In genomic region chr6:135092798-135093470, GRCm38 (mm10) we compare ENCODE assay signal across 19 mouse cellular contexts. TPM values are rescaled to one million over a fixed set of nuclear protein-coding genes. Genes with fewer than 3 reads are reported as not detected.
A peak's percentile ranks its signal among the peaks of the same experiment; 100 is the strongest.
DNase-seq lines count a peak whose midpoint lies in the region; TF ChIP-seq lines count a peak whose summit lies in the region.
"Had no signal": no experiment of that assay in that cellular context is flagged by ENCODE, and none has a peak within 500 bp of the region (broad histone marks: within the 10 kb centered on the region; RNA-seq: fewer than 3 reads in every experiment).

No protein-coding gene starts in this region.

- DNase-seq in testis, postnatal 14 days (ENCODE audit: low spot score) = peak; percentile 21
- no peak for DNase-seq in testis, postnatal 10 days (ENCODE audit: low spot score)
- DNase-seq in frontal cortex, postnatal 14 days (ENCODE audit: low spot score in 2 of 2) = peak; percentile 40 to 46
- peak; percentile 26 to 49 for DNase-seq in left cerebral cortex, adult 2 months (ENCODE audit: extremely low spot score in 1 of 2, low spot score in 2 of 2)
- DNase-seq in telencephalon, adult 2 months (ENCODE audit: low read depth, low spot score) = peak; percentile 83
- DNase-seq in cerebellum, adult 11-12 months = no peak
- no peak for DNase-seq in urinary bladder, adult 2 months (ENCODE audit: low spot score)
- no peak for DNase-seq in cerebellum, adult 8-10 months
- DNase-seq: adrenal gland, postnatal 14 days; cerebellum, postnatal 10 days; kidney, postnatal 10 days; liver; lung, postnatal 10 days; thymus, adult 18-20 months had no signal

- no peak for TF ChIP-seq CTCF in left cerebral cortex, adult 2 months (IDR thresholded peaks at IDR 0.05)

- peak overlapping the region; percentile 82 for H3K27ac ChIP-seq in left cerebral cortex, adult 2 months

- intact Hi-C loops in left cerebral cortex, adult 2 months (cut with DNase I) = loop anchor here (2.0 to 5.0 kb wide), 3 partner anchors 14 to 769 kb away; no protein-coding TSS in a partner anchor

- no peak overlapping the region for H3K4me3 ChIP-seq in left cerebral cortex, adult 2 months
- H3K4me3 ChIP-seq: heart, embryonic 12.5 days had no signal

RNA-seq across cellular contexts. Expression of gene Gprc5d, which starts 25.1 kb away (rescaled TPM):
- under 1 TPM in 1 of 2 experiments, not detected in 1; 0.26 TPM for total RNA-seq in left cerebral cortex, adult 2 months (2021)
- polyA plus RNA-seq in urinary bladder, adult 2 months (2012; rRNA removed) = 0.07 TPM in 2 replicates
- total RNA-seq: adrenal gland, postnatal 14 days; gastrocnemius, adult 8-10 months; midbrain, postnatal 0 days had no signal
- polyA plus RNA-seq: heart, embryonic 12.5 days; intestine, embryonic 14.5 days; neural tube, embryonic 14.5 days had no signal

RNA-seq across cellular contexts. Expression of gene Gprc5a, which starts 27.5 kb away (rescaled TPM):
- total RNA-seq in left cerebral cortex, adult 2 months (2021) = under 1 TPM; 0.38 to 0.65 TPM
- polyA plus RNA-seq in urinary bladder, adult 2 months (2012; rRNA removed) = 2.0 and 3.5 TPM in 2 replicates
- total RNA-seq: midbrain, postnatal 0 days had no signal

Comparison
In these comparisons a context has a peak if more than half of its experiments do, and no peak if none do; other contexts are left out.
1. DNase-seq: peak in testis, postnatal 14 days (single experiment), frontal cortex, postnatal 14 days (2 of 2), left cerebral cortex, adult 2 months (2 of 2) and telencephalon, adult 2 months (single experiment); none in testis, postnatal 10 days (single experiment), cerebellum, adult 11-12 months (single experiment), urinary bladder, adult 2 months (single experiment) and cerebellum, adult 8-10 months (single experiment).